Mouse (Mus musculus) spleen, adult 2 months (tissue): ENCODE data around the gene Ndufc2.

ENCODE experiments used
- CTCF ChIP-seq: fragments of 200-500 bp; IDR thresholded peaks from 2 replicates; pipeline ENCODE4 v1.5.1; 2011; ENCODE audit warnings: mild to moderate bottlenecking, inconsistent platforms; ENCODE audit not compliant: insufficient read depth, insufficient read length, insufficient replicate concordance; ENCODE audit errors: extremely low read depth
- POLR2A ChIP-seq: fragments of 200-500 bp; IDR thresholded peaks from 2 replicates; pipeline ENCODE4 v1.6.1; 2011; ENCODE audit warnings: low read depth, low read length, inconsistent platforms

DNA sequence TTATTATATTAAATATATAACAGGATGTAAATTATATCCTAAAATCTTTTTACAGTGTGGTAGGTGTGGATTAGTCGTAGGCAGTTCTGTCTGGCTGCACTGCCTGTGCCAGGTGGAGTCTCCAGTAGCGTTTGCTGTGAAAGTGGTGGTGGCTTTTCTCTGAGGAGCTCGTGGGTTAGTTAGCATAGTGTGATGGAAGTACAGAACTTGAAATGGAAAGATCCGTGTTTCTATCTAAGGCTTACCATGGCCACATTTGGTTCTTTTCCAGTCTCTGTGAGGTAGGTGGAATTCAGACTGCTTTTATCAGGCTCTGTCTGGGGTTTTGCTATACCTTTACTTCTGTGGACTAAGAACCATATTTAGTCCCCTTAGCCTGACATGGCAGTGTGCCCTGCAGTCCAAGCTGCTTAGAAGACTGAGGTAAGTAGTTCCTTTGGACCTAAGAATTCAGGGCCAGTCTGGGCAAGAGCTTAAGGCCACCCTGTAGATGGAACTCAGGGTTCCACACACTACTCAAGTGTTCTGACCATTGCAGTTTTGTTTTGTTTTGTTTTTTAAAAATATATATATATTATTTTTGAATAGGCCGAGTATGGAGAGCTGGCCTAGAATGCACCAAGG is 19.2 kb upstream of the Ndufc2 start:
- no peak for TF ChIP-seq CTCF
- no peak for TF ChIP-seq POLR2A
